In the genomic region with DNA sequence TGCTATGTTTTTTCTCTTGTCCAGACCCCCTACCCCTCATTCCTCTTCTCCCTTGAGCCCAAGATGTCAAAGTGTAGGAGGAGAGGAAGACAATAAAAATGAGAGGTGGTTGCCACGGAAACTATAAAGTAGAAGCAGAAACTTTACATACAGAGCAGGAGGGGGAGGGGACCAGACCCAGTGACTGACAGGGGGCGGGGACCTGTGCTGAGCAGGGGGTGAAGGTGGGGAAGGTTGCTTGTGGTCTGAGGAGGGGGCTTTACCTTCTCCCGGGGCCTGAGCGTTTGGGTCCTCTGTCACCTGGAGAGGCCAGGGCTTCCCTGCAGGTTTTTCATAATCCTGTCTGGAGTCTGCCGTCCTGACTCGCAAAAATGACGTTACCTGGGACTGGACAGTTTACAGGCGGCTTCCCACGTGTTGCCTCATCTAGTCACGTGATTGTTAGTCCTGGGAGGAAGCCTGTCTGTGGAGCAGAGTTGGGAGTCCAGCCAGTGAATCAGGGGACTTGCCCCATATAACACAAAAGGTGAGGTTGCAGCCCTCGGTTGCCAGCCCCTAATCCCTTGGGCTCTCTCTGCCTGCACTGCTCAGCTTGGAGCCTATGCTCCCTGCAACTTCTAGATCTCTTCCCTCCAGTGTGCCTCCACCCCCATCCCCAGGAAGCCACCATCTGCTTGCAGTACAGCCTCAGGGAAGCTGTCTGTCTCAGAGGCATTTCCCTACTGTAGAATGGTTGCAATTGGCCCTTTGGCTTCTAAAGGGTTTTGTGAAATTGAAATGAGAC, we compare ENCODE assay signal across 8 mouse cellular contexts. TPM values are rescaled to one million over a fixed set of nuclear protein-coding genes. Genes with fewer than 3 reads are reported as not detected.
DNase-seq lines count a peak whose midpoint lies in the region; ATAC-seq lines count a peak whose summit lies in the region.

No protein-coding gene starts in this region.

- peak overlapping the region; percentile 12; the same call in 1 of the 2 replicates for H3K4me3 ChIP-seq in embryonic facial prominence, embryonic 13.5 days
- no peak overlapping the region for H3K4me3 ChIP-seq in hindbrain, embryonic 16.5 days (ENCODE audit: low read length)
- peak overlapping the region; percentile 29; the same call in 1 of the 2 replicates for H3K4me3 ChIP-seq in liver, embryonic 15.5 days (replicated peaks)

- H3K9me3 ChIP-seq in embryonic facial prominence, embryonic 13.5 days = no peaks in the 10 kb centered on the region
- H3K9me3 ChIP-seq in hindbrain, embryonic 16.5 days (ENCODE audit: control insufficient read depth, low read length) = no peaks in the 10 kb centered on the region
- no peaks in the 10 kb centered on the region for H3K9me3 ChIP-seq in liver, embryonic 15.5 days (replicated peaks)

- 4% methylated on average over 11 of the region's 11 CpGs for WGBS in embryonic facial prominence, embryonic 13.5 days
- 8% methylated on average over 11 of the region's 11 CpGs for WGBS in hindbrain, embryonic 16.5 days
- 12% methylated on average over 11 of the region's 11 CpGs for WGBS in liver, embryonic 15.5 days (ENCODE audit: insufficient replicate concordance)

- no peaks in the 10 kb centered on the region for H3K36me3 ChIP-seq in embryonic facial prominence, embryonic 13.5 days
- no peaks in the 10 kb centered on the region for H3K36me3 ChIP-seq in hindbrain, embryonic 16.5 days (ENCODE audit: control insufficient read depth, insufficient read depth, low read length)
- no peaks in the 10 kb centered on the region for H3K36me3 ChIP-seq in liver, embryonic 15.5 days (replicated peaks)

- peak overlapping the region; percentile 39; the same call in 1 of the 2 replicates for H3K27ac ChIP-seq in embryonic facial prominence, embryonic 13.5 days
- H3K27ac ChIP-seq in hindbrain, embryonic 16.5 days (ENCODE audit: low read depth, low read length) = no peak overlapping the region
- H3K27ac ChIP-seq in liver, embryonic 15.5 days (replicated peaks) = no peak overlapping the region

- ATAC-seq in embryonic facial prominence, embryonic 13.5 days (ENCODE audit: insufficient number of reproducible peaks, insufficient read depth, low FRiP score, low TSS enrichment, low read depth) = no peak
- peak; percentile 31; the same call in 1 of the 2 replicates for ATAC-seq in hindbrain, embryonic 16.5 days
- ATAC-seq in liver, embryonic 15.5 days (ENCODE audit: insufficient read depth) = peak; percentile 69

- DNase-seq in lung, postnatal 36 days = peak; percentile 54
- DNase-seq in lung, postnatal 4 days = no peak
- DNase-seq in yolk sac, embryonic 10.5 days (ENCODE audit: low spot score) = peak; percentile 52
- DNase-seq in gastrocnemius, adult 8-10 months (ENCODE audit: low spot score in 2 of 2) = no peak
- no peak for DNase-seq in adrenal gland, adult 8-10 months

- H3K27me3 ChIP-seq in embryonic facial prominence, embryonic 13.5 days = no peaks in the 10 kb centered on the region
- no peaks in the 10 kb centered on the region; the same call in 1 of the 2 replicates for H3K27me3 ChIP-seq in hindbrain, embryonic 16.5 days (replicated peaks; ENCODE audit: control insufficient read depth, insufficient read depth, low read length)
- no peaks in the 10 kb centered on the region for H3K27me3 ChIP-seq in liver, embryonic 15.5 days

- H3K9ac ChIP-seq in embryonic facial prominence, embryonic 13.5 days = peak overlapping the region; percentile 36; the same call in 1 of the 2 replicates
- no peak overlapping the region for H3K9ac ChIP-seq in hindbrain, embryonic 16.5 days (ENCODE audit: low read depth, low read length)
- no peak overlapping the region for H3K9ac ChIP-seq in liver, embryonic 15.5 days

- peak overlapping the region; percentile 53 for H3K4me2 ChIP-seq in embryonic facial prominence, embryonic 13.5 days
- no peak overlapping the region for H3K4me2 ChIP-seq in hindbrain, embryonic 16.5 days (ENCODE audit: low read length)
- H3K4me2 ChIP-seq in liver, embryonic 15.5 days = peak overlapping the region; percentile 46

- H3K4me1 ChIP-seq in embryonic facial prominence, embryonic 13.5 days = peaks cover 83% of the 10 kb centered on the region
- peaks cover 19% of the 10 kb centered on the region for H3K4me1 ChIP-seq in hindbrain, embryonic 16.5 days (ENCODE audit: control insufficient read depth, insufficient read depth, low read depth, low read length)
- peaks cover 7% of the 10 kb centered on the region for H3K4me1 ChIP-seq in liver, embryonic 15.5 days (replicated peaks)

RNA-seq across cellular contexts. Expression of gene Dab2ip, which starts 52.3 kb away (rescaled TPM):
- polyA plus RNA-seq in embryonic facial prominence, embryonic 13.5 days (2015; fragmentation: Nextera tagmentation; extraction: Ambion mirVana) = 53.2 and 54.5 TPM in 2 replicates
- 27.6 and 33.9 TPM in 2 replicates for polyA plus RNA-seq in hindbrain, embryonic 16.5 days (2015; fragmentation: Nextera tagmentation; extraction: Ambion mirVana)
- 5.3 and 7.7 TPM in 2 replicates for polyA plus RNA-seq in liver, embryonic 15.5 days (2015; fragmentation: Nextera tagmentation; extraction: Ambion mirVana)
- total RNA-seq in gastrocnemius, adult 8-10 months (2022) = 10 to 100 TPM; 38.2 to 71.8 (median 40.3) TPM
- 10 to 100 TPM; 84.5 to 95.8 (median 90.0) TPM for total RNA-seq in adrenal gland, adult 8-10 months (2022)

Comparison
In these comparisons a context has a peak if more than half of its experiments do, and no peak if none do; other contexts are left out.
1. DNase-seq: peak in lung, postnatal 36 days (single experiment) and yolk sac, embryonic 10.5 days (single experiment); none in lung, postnatal 4 days (0 of 2), gastrocnemius, adult 8-10 months (0 of 2) and adrenal gland, adult 8-10 months (single experiment).